Mouse (Mus musculus): ENCODE measurements around the gene Ssh2.

Ssh2 gene

GRCm38 (mm10) chr11:77414141-77414839, 198.2 kb downstream of the Ssh2 start:
- no peak for DNase-seq

- peak; percentile 43 for DNase-seq
These were observed 200.3 kb downstream of the Ssh2 start for GRCm38 (mm10) chr11:77416212-77417000.

- no peak for DNase-seq
These were observed 201.9 kb downstream of the Ssh2 start for GRCm38 (mm10) chr11:77418021-77418420.

- DNase-seq = no peak
These were observed 207.2 kb downstream of the Ssh2 start for GRCm38 (mm10) chr11:77423175-77423859.

GRCm38 (mm10) chr11:77428446-77428845, 212.4 kb downstream of the Ssh2 start:
- DNase-seq = no peak

- no peak for DNase-seq
These were observed 220.9 kb downstream of the Ssh2 start for GRCm38 (mm10) chr11:77437026-77437425.

- DNase-seq = no peak
These were observed 224.0 kb downstream of the Ssh2 start for GRCm38 (mm10) chr11:77440081-77440480.

GRCm38 (mm10) chr11:77441020-77441419, 224.9 kb downstream of the Ssh2 start:
- DNase-seq = no peak

- peak; percentile 84 for DNase-seq
These were observed 226.4 kb downstream of the Ssh2 start for GRCm38 (mm10) chr11:77442186-77443170.

GRCm38 (mm10) chr11:77444939-77445338, 228.9 kb downstream of the Ssh2 start:
- DNase-seq = peak; percentile 88

GRCm38 (mm10) chr11:77446628-77447041, 230.5 kb downstream of the Ssh2 start:
- peak; percentile 83 for DNase-seq

GRCm38 (mm10) chr11:77449224-77449623, 233.1 kb downstream of the Ssh2 start:
- no peak for DNase-seq

GRCm38 (mm10) chr11:77451670-77452069, 235.6 kb downstream of the Ssh2 start:
- DNase-seq = no peak

- DNase-seq = no peak
These were observed 237.3 kb downstream of the Ssh2 start for GRCm38 (mm10) chr11:77453388-77453787.

GRCm38 (mm10) chr11:77455770-77456510, 239.9 kb downstream of the Ssh2 start:
- DNase-seq = peak; percentile 0

- DNase-seq = peak; percentile 57
These were observed 240.8 kb downstream of the Ssh2 start for GRCm38 (mm10) chr11:77456866-77457265.

GRCm38 (mm10) chr11:77461856-77462255, 245.8 kb downstream of the Ssh2 start:
- no peak for DNase-seq

GRCm38 (mm10) chr11:77462283-77463100, 246.4 kb downstream of the Ssh2 start, which contains the start of gene Coro6:
Coro6 (plus strand) TSS chr11:77462411.
- DNase-seq = peak; percentile 86

GRCm38 (mm10) chr11:77463101-77463445, 247.0 kb downstream of the Ssh2 start:
- DNase-seq = no peak

GRCm38 (mm10) chr11:77463786-77464185, 247.7 kb downstream of the Ssh2 start:
- DNase-seq = no peak

- DNase-seq = no peak
These were observed 248.6 kb downstream of the Ssh2 start for GRCm38 (mm10) chr11:77464684-77465083.
